Mouse (Mus musculus): ENCODE data around the gene Gprc6a. TPM values are rescaled to one million over a fixed set of nuclear protein-coding genes. Genes with fewer than 3 reads are reported as not detected.

Gene Gprc6a
- polyA plus RNA-seq (2012; rRNA removed) = 0.04 and 0.05 TPM in 2 replicates

DNA sequence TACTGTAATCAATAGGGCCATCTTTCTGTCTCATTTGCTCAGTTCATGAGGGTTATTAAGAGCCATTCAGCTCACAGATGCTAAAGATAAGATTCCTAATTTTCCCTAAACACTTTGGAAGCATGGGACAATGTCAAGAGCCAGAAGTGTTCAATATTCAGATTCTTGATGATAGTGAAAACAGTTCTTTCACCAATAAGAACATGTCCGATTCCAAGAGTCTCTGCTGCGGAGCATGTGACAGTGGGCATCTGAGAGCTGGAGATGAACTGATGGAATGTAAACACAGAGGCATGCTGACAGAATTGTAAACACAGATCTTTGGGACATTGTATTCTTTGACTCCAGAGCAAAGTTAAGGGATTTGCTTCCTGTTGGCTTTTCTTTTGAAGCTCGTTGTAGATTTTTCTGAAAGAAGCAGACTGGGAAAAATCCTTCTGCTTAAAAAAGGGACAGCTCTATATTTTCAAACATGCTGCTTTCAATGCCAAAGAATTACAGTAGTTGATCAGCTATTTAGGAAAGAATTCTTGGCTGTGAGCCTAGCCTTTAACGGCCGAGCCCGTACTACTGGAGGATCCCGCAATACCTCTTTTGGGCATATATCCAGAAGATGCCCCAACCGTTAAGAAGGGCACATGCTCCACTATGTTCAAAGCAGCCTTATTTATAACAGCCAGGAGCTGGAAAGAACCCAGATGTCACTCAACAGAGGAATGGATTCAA, at the start of gene Gprc6a:
Gene Gprc6a (minus strand): TSS at position 51 of the 726 bp plus-strand sequence.

GRCm38 (mm10) chr10:51677548-51678250, 46.4 kb upstream of the Gprc6a start, which contains the start of gene Rfx6:
Gene Rfx6, plus strand, starts transcription at chr10:51677756.

DNA sequence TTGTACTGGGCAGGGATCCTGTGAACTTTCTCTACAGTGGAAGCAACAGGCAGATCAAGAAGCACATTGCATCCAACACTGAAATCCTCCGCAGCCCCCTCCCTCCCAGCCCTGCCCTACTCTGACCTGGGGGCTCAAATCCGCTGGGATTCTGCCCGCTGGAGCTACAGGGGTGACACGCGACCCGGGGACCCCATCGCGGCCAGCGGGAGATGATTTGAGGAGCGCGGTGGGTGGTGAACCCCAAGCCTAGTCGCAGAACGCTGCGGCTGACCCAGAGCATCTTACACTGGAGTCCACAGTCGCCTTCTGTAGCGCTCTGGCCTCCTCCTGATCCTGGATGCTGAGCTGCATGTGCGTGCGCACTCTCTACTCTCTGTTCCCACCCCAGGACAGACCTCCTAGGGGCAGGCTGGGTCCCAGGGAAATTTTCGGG, 41.1 kb downstream of the Gprc6a start, which contains the start of gene Fam162b:
Gene Fam162b (minus strand): TSS at position 379 of the 436 bp plus-strand sequence.

Other genes with a start within 250 kb of the Gprc6a start
- gene Gm49339, start 150.8 kb downstream of the Gprc6a start, polyA plus RNA-seq (2012; rRNA removed) = 0.23 TPM in 1 of 2 replicates, not detected in the other
- 0.11 and 0.23 TPM in 2 replicates for gene Lilr4b, start 150.8 kb downstream of the Gprc6a start, polyA plus RNA-seq (2012; rRNA removed)
- gene Lilrb4a, start 140.5 kb downstream of the Gprc6a start, polyA plus RNA-seq (2012; rRNA removed) = 0.64 and 1.1 TPM in 2 replicates
- gene Fam162b, start 40.9 kb downstream of the Gprc6a start, polyA plus RNA-seq (2012; rRNA removed) = 1.7 and 1.9 TPM in 2 replicates
- not detected in 2 replicates for gene Rfx6, start 46.3 kb upstream of the Gprc6a start, polyA plus RNA-seq (2012; rRNA removed)